Mouse (Mus musculus) heart, postnatal 25 days (tissue): ENCODE results near the gene Arpc1b. TPM values are rescaled to one million over a fixed set of nuclear protein-coding genes. Genes with fewer than 3 reads are reported as not detected.
"Not testable (repeated sequence)": the region's sequence is repeated elsewhere in the genome, so short reads cannot be mapped to it uniquely, and the experiment has no call there.

Experiments used
- DNase-seq: peaks from one replicate; pipeline ENCODE4 v3.0.0; 2022; ENCODE audit warnings: low spot score
- intact Hi-C: fragments of 180-260 bp; cut with DNase I; formaldehyde crosslinking; loops from one replicate; pipeline ENCODE4 v1.15.1; 2025
- total RNA-seq, 2 experiments: library from RNA; stranded (reverse); gene quantifications; 2 replicates each; pipeline ENCODE4 v1.2.3; 2021

Gene Arpc1b
- 10 to 100 TPM; 75.3 to 85.4 TPM for total RNA-seq

GRCm38 (mm10) chr5:145114071-145114605, at the start of gene Arpc1b:
Gene Arpc1b (plus strand): TSS chr5:145114215.
- peak; percentile 69 for DNase-seq
- intact Hi-C loops, result loop anchor here (2.0 kb wide), 1 partner anchor 31 kb away; the partner anchor contains the start of gene Arpc1a

- intact Hi-C loops, result loop anchor here (5.0 to 10.0 kb wide), 2 partner anchors 43 to 180 kb away; no protein-coding TSS in a partner anchor
- DNase-seq, result no peak
These were observed 49.2 kb upstream of the Arpc1b start for GRCm38 (mm10) chr5:145064765-145065340.

DNA sequence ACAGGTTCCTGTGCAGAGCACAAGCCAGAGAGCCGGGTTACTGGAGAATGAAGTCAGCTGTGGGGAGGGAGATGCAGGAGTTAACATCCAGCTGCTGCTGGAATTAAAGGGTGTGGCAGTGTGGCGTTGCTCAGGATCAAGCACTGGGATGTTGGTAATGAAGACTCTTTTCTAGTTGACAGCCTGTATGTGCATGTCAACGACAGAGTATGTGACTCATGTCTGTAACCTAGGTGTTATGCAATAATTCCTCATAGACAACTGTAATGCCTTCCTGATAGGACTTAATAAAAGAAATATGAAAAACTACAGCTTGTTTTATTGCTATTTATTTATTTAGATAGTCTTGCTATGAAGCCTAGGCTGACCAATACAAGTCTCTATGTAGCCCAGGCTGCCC, 45.2 kb upstream of the Arpc1b start:
- DNase-seq, result no peak
- intact Hi-C loops, result loop anchor here (5.0 to 10.0 kb wide), 2 partner anchors 47 to 184 kb away; no protein-coding TSS in a partner anchor

DNA sequence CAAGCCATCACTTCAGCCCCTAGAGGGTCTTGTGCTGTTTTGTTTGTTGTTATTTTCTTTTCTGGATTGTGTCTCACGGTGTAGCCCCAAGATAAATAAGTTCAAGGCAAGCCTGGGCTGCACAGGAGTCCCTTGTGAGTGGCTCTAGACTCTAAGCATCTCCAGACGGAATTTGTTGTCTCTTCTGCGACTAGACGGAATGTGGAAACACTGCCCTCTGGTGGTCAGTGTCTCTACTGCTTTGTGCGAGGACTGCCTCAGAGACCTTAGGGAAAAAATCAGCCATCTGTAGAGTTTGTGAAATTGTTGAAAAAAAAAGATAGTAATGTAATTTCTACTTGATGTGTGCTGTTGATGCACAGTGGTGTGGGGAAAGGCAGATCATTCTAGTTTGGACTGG, 44.3 kb upstream of the Arpc1b start:
- peak; percentile 10 for DNase-seq
- intact Hi-C loops, result loop anchor here (5.0 to 10.0 kb wide), 2 partner anchors 47 to 185 kb away; no protein-coding TSS in a partner anchor

DNA sequence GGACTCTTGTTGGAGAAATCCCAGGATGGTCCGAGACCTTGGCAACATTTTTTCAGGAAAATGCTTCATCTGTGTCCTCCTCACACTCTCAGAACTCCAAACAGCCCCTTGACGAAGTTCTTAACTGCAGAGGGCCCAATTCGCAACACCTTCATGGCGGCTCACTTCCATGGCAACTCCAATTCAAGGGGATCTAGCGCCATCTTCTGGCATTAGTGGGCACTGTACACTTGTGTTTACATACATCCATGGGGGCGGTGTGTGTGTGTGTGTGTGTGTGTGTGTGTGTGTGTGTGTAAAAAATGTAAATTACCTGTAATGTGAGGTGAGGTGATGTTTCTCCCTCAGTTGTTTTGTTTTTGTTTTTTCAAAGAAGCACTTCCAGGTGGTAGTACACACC, 42.7 kb upstream of the Arpc1b start:
- intact Hi-C loops, result no loop called here
- no peak for DNase-seq

GRCm38 (mm10) chr5:145075081-145075480, 38.9 kb upstream of the Arpc1b start:
- intact Hi-C loops, result no loop called here

GRCm38 (mm10) chr5:145081866-145082613, 32.0 kb upstream of the Arpc1b start:
- DNase-seq, result no peak
- intact Hi-C loops, result loop anchor here (2.0 kb wide), 1 partner anchor 33 kb away; the partner anchor contains the start of gene Arpc1b

More at GRCm38 (mm10) chr5:145075081-145075480, 38.9 kb upstream of the Arpc1b start:
- DNase-seq, result no peak

- intact Hi-C loops, result loop anchor here (2.0 kb wide), 1 partner anchor 32 kb away; the partner anchor contains the start of gene Arpc1b
- DNase-seq, result not testable (repeated sequence)
These were observed 30.8 kb upstream of the Arpc1b start for GRCm38 (mm10) chr5:145083201-145083600.

DNA sequence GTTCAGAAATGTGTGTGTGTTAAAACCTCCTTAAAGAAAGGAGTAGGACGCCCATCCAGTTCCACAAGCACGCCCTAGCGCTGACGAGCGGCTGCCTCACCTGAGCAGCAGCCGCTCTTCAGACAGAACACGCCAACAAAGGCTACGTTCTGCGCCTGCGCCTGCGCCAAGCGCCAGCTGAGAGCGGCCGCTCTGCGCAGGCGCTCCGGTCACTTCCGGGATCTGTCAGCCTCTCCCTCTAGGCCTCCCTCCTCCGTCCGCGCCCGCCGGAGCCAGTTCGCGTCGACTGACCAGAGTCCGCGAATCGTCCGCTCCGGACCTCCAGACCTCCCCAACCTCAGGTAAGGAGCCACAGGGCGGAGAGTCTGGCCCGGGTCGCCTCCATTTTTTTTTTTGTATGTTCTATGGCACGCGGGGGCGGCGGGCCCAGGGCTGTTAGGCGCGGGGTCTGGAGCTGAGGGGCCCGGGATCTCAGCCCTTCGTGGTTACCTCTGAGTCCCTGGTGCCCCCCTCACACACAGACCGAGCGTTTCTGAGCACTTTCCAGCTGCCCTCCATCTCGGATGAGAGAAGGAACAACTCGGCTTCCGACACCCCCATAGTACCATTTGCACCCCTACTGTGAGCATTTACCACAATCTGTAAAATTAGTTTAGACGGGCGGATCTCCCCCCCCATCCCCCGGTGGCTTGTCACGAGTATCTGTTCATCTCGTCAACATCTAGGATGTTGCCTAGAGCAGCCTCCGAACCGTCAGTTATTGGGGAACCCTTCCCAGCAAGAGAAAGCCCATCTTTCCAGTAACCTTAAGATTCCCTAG, 30.2 kb upstream of the Arpc1b start, which contains the start of the genes Arpc1a and Kpna7:
Arpc1a (plus strand) TSS at position 199 of the 820 bp plus-strand sequence.
Kpna7 (minus strand) TSS at position 399 of the 820 bp plus-strand sequence.
- peak; percentile 83 for DNase-seq
- intact Hi-C loops, result loop anchor here (1.0 to 2.0 kb wide), 2 partner anchors 31 to 54 kb away; partner anchors contain the start of gene Arpc1b

DNA sequence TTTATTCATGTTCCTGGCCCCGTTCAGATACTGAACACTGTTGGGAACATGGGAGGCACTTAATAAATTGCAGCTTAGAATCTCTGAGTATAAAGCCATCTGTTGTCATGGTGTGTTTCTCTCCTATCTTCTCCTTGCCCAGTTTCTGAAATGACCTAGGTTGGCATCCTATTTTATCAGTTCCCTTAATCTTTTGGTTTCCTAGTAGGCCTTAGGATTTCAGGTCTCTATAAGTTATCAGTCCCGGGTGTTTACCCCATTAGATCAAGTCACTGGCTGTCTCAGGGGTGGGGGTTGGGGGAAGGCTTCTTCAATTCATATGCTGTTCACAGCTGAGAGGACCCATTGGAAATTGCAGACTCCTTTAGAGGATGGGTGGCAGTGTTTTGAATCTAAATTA, 29.2 kb upstream of the Arpc1b start:
- intact Hi-C loops, result loop anchor here (1.0 kb wide), 1 partner anchor 53 kb away; no protein-coding TSS in a partner anchor
- no peak for DNase-seq

- DNase-seq, result no peak
- intact Hi-C loops, result no loop called here
These were observed 25.8 kb upstream of the Arpc1b start for GRCm38 (mm10) chr5:145088186-145088585.

DNA sequence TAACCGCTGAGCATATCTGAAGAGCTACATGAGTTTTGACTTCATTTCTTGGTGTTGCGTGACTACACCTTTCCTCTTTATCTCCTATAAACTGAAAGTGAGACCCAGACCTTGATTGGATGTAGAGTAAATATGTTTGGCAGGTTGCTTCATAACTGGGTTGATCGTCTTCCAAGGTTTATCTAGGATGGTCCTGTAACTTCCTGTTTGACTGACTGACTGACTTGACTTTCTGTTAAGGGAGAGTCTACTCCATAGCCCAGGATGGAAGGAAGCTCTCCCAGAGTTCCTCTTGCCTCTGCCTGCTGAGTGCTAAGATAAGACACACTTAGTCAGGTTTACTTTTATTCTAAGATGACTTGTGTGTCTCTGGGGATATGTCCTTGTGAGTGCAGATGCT, 24.1 kb upstream of the Arpc1b start:
- intact Hi-C loops, result no loop called here
- no peak for DNase-seq

- DNase-seq, result no peak
- intact Hi-C loops, result no loop called here
These were observed 17.8 kb upstream of the Arpc1b start for GRCm38 (mm10) chr5:145096195-145096594.

GRCm38 (mm10) chr5:145098340-145098821, 15.6 kb upstream of the Arpc1b start:
- intact Hi-C loops, result no loop called here
- DNase-seq, result no peak

DNA sequence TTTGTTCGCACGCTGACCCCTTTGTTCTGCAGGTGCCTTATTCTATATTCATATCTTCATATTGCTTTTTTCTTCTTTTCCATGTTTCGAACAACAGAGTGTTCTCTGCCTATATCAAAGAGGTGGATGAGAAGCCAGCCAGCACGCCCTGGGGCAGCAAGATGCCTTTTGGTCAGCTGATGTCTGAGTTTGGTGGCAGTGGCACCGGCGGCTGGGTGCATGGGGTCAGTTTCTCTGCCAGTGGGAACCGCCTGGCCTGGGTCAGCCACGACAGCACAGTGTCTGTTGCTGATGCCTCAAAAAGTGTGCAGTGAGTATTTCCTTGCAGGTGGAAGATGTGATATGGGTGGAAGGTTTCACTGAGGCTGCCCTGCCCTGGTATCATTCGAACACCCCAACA, 13.1 kb upstream of the Arpc1b start:
- no peak for DNase-seq
- intact Hi-C loops, result no loop called here

GRCm38 (mm10) chr5:145101451-145101850, 12.6 kb upstream of the Arpc1b start:
- intact Hi-C loops, result not testable (repeated sequence)

DNA sequence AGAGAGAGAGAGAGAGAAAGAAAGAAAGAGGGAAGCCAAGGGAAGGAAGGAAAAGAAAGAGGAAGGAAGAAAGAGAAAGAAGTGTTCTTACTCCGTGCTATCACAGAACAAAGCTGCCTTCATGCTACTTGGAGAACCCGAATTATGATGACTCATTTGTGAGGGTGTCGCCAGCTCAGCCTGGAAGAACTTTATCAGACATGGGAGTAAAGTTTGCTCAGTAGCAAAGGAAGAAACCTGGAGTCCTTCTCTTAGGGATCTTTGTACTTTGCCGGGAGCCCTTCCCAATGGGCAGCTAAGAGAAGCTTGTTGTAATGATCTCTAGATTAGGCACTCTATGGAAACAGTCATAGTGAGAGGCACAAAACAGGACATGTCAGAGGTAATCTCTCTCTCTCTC, 11.3 kb upstream of the Arpc1b start:
- no peak for DNase-seq
- intact Hi-C loops, result no loop called here

More at GRCm38 (mm10) chr5:145101451-145101850, 12.6 kb upstream of the Arpc1b start:
- DNase-seq, result not testable (repeated sequence)

- intact Hi-C loops, result no loop called here
- DNase-seq, result no peak
These were observed 9.7 kb upstream of the Arpc1b start for GRCm38 (mm10) chr5:145104328-145104727.

DNA sequence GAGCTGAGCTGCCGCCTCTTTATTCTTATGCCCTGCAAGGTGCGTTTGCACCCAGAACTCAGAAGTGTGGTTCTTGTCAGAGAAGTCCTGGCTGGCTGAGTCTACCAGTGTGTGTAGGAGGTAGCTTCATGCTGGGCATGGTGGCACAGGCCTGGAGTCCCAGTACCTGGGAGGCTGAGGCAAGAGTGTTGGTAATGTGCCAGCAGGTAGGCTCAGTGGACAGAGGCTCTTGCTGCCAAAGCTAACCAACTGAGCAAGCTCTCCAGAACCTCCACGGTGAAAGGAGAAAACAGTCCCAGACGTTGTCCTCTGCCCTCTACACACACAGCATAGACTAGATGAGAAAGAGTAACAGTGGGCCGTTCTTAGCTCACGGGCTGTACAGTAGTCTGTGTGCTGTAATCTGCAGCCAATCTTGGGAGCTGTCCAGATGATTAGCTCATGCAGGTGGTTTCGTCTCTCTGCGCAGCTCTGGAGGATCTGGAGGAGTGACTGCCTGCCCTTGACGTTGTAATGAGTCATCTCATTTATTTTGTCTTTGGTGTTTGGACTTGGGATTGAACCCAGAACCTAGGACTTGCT, 8.2 kb upstream of the Arpc1b start:
- no peak for DNase-seq
- intact Hi-C loops, result no loop called here
